Mouse (Mus musculus) lung, embryonic 14.5 days (tissue): ENCODE results near the gene Lrig2. TPM values are rescaled to one million over a fixed set of nuclear protein-coding genes. Genes with fewer than 3 reads are reported as not detected.

Experiments used
- ATAC-seq: fragments of 200-750 bp; cut with Nextera tagmentation; 2 replicates; pipeline ENCODE4 v1.8.0; 2017; ENCODE audit warnings: mild to moderate bottlenecking, moderate TSS enrichment, moderate library complexity; ENCODE audit not compliant: insufficient read depth
- DNase-seq: peaks from one replicate; pipeline ENCODE4 v3.0.0-alpha.2; 2015
- H3K27ac ChIP-seq: fragments of 300-500 bp; sonication (generic); 2 replicates; pipeline ENCODE4 v1.5.1; 2014; ENCODE audit warnings: low read depth, mild to moderate bottlenecking, moderate library complexity
- H3K27me3 ChIP-seq: fragments of 300-500 bp; sonication (generic); 2 replicates; pipeline ENCODE4 v1.6.1; 2014; ENCODE audit warnings: low read length, control low read depth; ENCODE audit not compliant: insufficient read depth
- H3K36me3 ChIP-seq: fragments of 300-500 bp; sonication (generic); 2 replicates; pipeline ENCODE4 v1.6.1; 2014; ENCODE audit warnings: control low read depth; ENCODE audit not compliant: insufficient read depth
- H3K4me1 ChIP-seq: fragments of 300-500 bp; sonication (generic); 2 replicates; pipeline ENCODE4 v1.6.1; 2014; ENCODE audit warnings: antibody characterized with exemption, control low read depth; ENCODE audit not compliant: insufficient read depth
- H3K4me2 ChIP-seq: fragments of 300-500 bp; sonication (generic); 2 replicates; pipeline ENCODE4 v1.6.1; 2014; ENCODE audit warnings: mild to moderate bottlenecking
- H3K4me3 ChIP-seq: fragments of 300-500 bp; sonication (generic); 2 replicates; pipeline ENCODE4 v1.5.1; 2014; ENCODE audit warnings: low read depth, low read length
- H3K9ac ChIP-seq: fragments of 300-500 bp; sonication (generic); 2 replicates; pipeline ENCODE4 v1.6.1; 2014
- H3K9me3 ChIP-seq: fragments of 300-500 bp; sonication (generic); 2 replicates; pipeline ENCODE4 v1.6.1; 2016; ENCODE audit warnings: low read depth, low read length, control low read depth
- CTCF ChIP-seq: IDR thresholded peaks from 2 replicates; pipeline ENCODE4 v1.5.1; 2016; ENCODE audit warnings: antibody characterized with exemption, low read depth
- WGBS: fragments of 180-500 bp; shearing (Covaris S2); extraction: QIAGEN DNeasy Blood & Tissue Kit; methylation state at CpG from one replicate; pipeline ENCODE4 v1.1.7; 2014; 5-methylcytosine and 5-hydroxymethylcytosine counted together
- polyA plus RNA-seq: library from polyadenylated mRNA; unstranded; fragments of >200 nt; fragmentation: Nextera tagmentation; extraction: Ambion mirVana; gene quantifications from 2 replicates; pipeline ENCODE4 v1.2.1, GENCODE M21; 2014

The Lrig2 gene
- polyA plus RNA-seq, result 17.2 and 18.8 TPM in 2 replicates

DNA sequence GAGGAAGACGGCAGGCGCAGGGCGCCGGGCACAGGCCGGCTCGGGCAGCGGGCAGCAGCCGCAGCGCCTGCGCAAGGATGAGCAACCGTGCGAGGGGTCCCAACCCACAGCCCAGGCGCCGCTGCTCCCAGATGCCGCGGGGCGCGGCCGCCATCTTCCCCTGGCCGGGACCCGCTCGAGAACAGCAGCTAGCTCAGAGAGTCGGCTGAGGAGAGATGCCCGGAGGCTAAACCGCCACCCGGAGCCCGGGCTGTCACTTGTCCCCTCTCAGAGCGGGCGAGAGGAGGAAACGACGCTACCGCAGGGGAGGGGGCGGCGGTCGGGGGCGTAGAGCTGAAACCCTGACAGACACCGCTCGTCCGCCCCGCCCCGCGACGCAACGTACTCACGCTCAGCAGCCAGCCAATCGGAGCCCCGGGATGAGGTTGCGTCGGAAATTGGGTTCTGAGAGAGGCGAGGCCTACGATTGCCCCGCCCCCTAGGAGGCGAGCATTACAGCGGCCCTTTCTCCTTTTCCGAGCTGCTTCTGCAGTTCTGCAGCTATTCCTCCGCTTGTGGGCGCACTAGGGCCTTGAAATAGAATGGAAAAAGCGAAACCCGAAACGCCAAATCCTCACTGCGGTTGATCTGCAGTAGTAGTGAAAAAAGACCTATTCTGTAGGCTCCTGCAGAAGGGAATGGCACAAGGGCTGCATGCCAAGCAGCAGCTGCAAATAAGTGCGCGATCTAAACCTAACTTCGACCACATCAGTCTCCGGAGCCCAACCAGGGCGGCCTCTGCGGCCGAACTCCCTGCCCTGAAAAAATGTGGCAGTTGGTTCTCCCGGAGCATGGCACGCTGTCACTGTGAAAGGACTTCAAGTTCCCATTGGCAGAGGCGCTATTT, at the start of gene Lrig2:
TSS of gene Lrig2 (minus strand) at position 381 of the 886 bp plus-strand sequence.
- H3K36me3 ChIP-seq, result no peaks in the 10 kb centered on the region
- no peaks in the 10 kb centered on the region for H3K27me3 ChIP-seq
- DNase-seq, result peak; percentile 100
- ATAC-seq, result peak; percentile 98
- no peaks in the 10 kb centered on the region for H3K9me3 ChIP-seq
- H3K4me1 ChIP-seq, result no peaks in the 10 kb centered on the region
- peak within 1 kb of the TSS; percentile 93 for H3K4me3 ChIP-seq
- peak within 1 kb of the TSS; percentile 96 for H3K27ac ChIP-seq
- peak within 1 kb of the TSS; percentile 71 for H3K4me2 ChIP-seq
- TF ChIP-seq CTCF, result peak; percentile 78
- 0% methylated on average over 71 of the region's 71 CpGs for WGBS
- H3K9ac ChIP-seq, result peak within 1 kb of the TSS; percentile 84

DNA sequence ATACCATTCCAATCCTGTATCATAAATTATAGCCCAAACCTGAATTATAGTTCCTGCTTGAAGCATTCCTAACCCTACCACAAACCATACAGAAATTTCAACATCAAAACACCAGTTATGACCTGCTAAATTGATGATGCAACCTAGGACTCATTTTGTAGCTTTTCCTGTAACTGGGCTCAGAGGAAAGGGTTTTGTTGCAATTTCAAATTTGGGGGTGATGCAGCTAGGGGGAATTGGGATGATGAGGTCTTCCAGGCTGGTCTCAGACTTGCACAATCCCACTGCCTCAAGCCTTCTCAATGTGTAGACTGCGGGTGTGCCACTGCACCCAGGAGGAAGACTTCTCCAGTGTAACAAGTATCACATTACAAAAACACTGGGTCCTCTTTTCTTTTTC, 44.9 kb upstream of the Lrig2 start:
- H3K4me3 ChIP-seq, result no peak overlapping the region
- no peaks in the 10 kb centered on the region for H3K4me1 ChIP-seq
- H3K27me3 ChIP-seq, result no peaks in the 10 kb centered on the region
- no peak overlapping the region for H3K9ac ChIP-seq
- no peak for TF ChIP-seq CTCF
- H3K27ac ChIP-seq, result no peak overlapping the region
- 77% methylated on average over 1 of the region's 1 CpGs for WGBS
- no peak for ATAC-seq
- DNase-seq, result no peak
- H3K4me2 ChIP-seq, result no peak overlapping the region
- no peaks in the 10 kb centered on the region for H3K36me3 ChIP-seq
- H3K9me3 ChIP-seq, result no peaks in the 10 kb centered on the region

GRCm38 (mm10) chr3:104550594-104550993, 38.9 kb upstream of the Lrig2 start:
- no peak overlapping the region for H3K4me3 ChIP-seq
- no peak overlapping the region for H3K27ac ChIP-seq
- no peak for TF ChIP-seq CTCF
- ATAC-seq (no peak), DNase-seq (no peak)
- no peaks in the 10 kb centered on the region for H3K4me1 ChIP-seq
- H3K4me2 ChIP-seq, result no peak overlapping the region
- 54% methylated on average over 3 of the region's 3 CpGs for WGBS
- no peak overlapping the region for H3K9ac ChIP-seq
- H3K9me3 ChIP-seq, result no peaks in the 10 kb centered on the region
- H3K27me3 ChIP-seq, result no peaks in the 10 kb centered on the region
- H3K36me3 ChIP-seq, result no peaks in the 10 kb centered on the region

DNA sequence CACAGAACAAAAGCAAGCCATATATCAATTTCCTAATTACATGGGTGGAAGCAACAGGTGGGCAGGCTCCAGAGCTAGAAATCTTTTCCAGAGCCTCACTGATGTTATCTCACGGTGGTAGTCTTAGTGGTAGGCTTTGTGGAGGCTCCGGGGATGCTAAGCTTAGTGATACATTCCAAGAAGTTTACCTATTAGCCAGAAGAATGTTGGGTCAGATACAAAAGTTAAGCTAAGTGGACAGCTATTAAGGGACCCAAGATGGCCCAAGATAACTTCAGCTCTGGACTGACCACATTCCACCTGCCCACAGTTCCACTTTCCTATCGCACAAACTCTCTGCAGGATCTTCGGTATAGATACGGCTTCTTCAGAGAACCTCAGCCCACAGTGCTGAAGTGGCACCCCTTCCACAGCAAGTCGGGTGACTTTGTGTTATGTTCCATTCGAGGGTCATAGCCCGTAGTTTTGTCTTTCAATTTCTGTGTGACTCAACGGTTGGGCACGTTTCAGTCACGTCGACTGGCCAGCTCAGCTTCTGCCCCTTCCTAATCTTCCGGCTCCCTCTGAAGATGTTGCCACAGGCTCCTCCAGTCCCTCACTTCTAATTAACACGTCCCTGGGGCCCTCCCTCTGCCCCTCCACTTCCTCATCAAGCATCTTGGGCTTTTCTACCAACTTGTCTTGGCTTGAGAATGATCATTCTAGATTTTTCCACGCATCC, 36.8 kb upstream of the Lrig2 start:
- Histone ChIP-seq H3K27me3 (no peaks in the 10 kb centered on the region), H3K36me3 (no peaks in the 10 kb centered on the region), H3K4me1 (no peaks in the 10 kb centered on the region), H3K9me3 (no peaks in the 10 kb centered on the region), H3K27ac (no peak overlapping the region), H3K9ac (no peak overlapping the region), H3K4me3 (no peak overlapping the region), H3K4me2 (no peak overlapping the region)
- ATAC-seq (no peak), DNase-seq (no peak)
- 50% methylated on average over 15 of the region's 15 CpGs for WGBS
- TF ChIP-seq CTCF, result no peak

DNA sequence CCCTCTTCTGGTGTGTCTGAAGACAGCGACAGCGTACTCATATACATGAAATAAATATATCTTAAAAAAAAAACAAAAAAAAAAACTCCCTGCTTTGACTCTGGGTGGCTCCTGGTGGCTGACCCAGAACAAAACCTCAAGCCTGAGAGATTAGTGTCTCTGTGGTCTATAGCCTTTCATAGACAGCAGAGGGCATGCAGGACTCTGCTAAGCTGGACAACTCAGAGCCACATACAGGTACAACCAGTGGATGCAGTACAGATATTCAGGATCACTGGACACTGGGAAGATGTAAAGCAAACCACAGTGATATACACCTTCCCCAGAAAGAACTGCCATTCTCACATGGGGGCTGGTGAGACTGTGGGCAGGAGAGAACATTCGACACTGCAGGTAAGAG, 32.1 kb upstream of the Lrig2 start:
- Histone ChIP-seq H3K27ac (no peak overlapping the region), H3K9ac (no peak overlapping the region), H3K9me3 (no peaks in the 10 kb centered on the region), H3K4me2 (no peak overlapping the region), H3K4me3 (no peak overlapping the region), H3K4me1 (no peaks in the 10 kb centered on the region), H3K36me3 (no peaks in the 10 kb centered on the region), H3K27me3 (no peaks in the 10 kb centered on the region)
- no peak for TF ChIP-seq CTCF
- 92% methylated on average over 3 of the region's 3 CpGs for WGBS
- ATAC-seq, result no peak
- DNase-seq, result no peak

- Histone ChIP-seq H3K27me3 (no peaks in the 10 kb centered on the region), H3K36me3 (no peaks in the 10 kb centered on the region), H3K9me3 (no peaks in the 10 kb centered on the region), H3K27ac (peak overlapping the region; percentile 36; the same call in 1 of the 2 replicates), H3K4me1 (no peaks in the 10 kb centered on the region), H3K4me3 (no peak overlapping the region), H3K4me2 (peak overlapping the region; percentile 64), H3K9ac (no peak overlapping the region)
- no peak for TF ChIP-seq CTCF
- ATAC-seq (peak; percentile 52), DNase-seq (no peak)
- WGBS, result 6% methylated on average over 2 of the region's 2 CpGs
Observed at GRCm38 (mm10) chr3:104542065-104542429, 30.3 kb upstream of the Lrig2 start.
